10 mouse cellular contexts compared by ENCODE assay signal in the genomic region with DNA sequence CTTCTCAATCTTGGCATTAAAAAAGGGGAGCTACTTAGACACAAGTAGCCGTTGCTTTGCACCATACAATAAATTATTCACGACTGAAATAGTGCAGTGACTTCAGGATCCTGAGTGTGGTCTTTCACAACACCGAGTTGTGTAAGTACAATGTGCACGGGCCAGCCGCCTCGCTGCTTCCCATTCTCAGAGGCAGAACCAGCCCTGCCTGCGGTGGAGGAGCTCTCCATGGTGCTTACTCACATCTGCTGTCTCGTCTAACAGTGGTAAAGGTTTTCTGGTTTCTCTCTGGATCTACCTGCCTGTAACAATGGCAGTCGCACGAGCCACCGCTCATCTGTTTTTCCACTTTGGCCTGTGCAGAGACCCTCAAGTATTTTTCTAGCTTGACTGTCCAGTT. TPM values are rescaled to one million over a fixed set of nuclear protein-coding genes. Genes with fewer than 3 reads are reported as not detected.
A peak's percentile ranks its signal among the peaks of the same experiment; 100 is the strongest.
DNase-seq lines count a peak whose midpoint lies in the region; ATAC-seq lines count a peak whose summit lies in the region.
"Had no signal": no experiment of that assay in that cellular context is flagged by ENCODE, and none has a peak within 500 bp of the region (broad histone marks: within the 10 kb centered on the region; RNA-seq: fewer than 3 reads in every experiment).

No protein-coding gene starts in this region.

- no peak for ATAC-seq in CD4-positive, CD25-positive, alpha-beta regulatory T cell, adult 4 months

- intact Hi-C loops in heart, postnatal 10 days (cut with DNase I), result loop anchor here (10.0 kb wide), 1 partner anchor 429 kb away; no protein-coding TSS in a partner anchor

- DNase-seq in CD4-positive, CD25-positive, alpha-beta regulatory T cell, adult 2 months (ENCODE audit: low read depth, low spot score), result peak; percentile 77
- peak; percentile 14 for DNase-seq in 3134 (ENCODE audit: extremely low read depth, insufficient read length, low spot score)
- peak; percentile 20 for DNase-seq in brain, adult 2 months (ENCODE audit: low read depth, low spot score)
- DNase-seq in heart, postnatal 10 days, result peak; percentile 77 to 80
- DNase-seq in lung, postnatal 10 days, result peak; percentile 81
- DNase-seq in spleen, postnatal 14 days (ENCODE audit: low spot score in 2 of 2), result peak; percentile 45 to 63
- no peak for DNase-seq in cerebellum, adult 9-10 months

RNA-seq across cellular contexts. Expression of a gene that starts 5.0 kb away (rescaled TPM):
- polyA plus RNA-seq in CD4-positive, CD25-positive, alpha-beta regulatory T cell, adult 4 months (2017; shearing (Covaris generic)), result 10 to 100 TPM; 24.6 to 31.5 TPM
- total RNA-seq in heart, postnatal 10 days (2021), result 10 to 100 TPM; 24.2 to 27.6 TPM

RNA-seq across cellular contexts. Expression of a gene that starts 11.9 kb away (rescaled TPM):
- 10 to 100 TPM; 30.3 to 30.7 TPM for polyA plus RNA-seq in CD4-positive, CD25-positive, alpha-beta regulatory T cell, adult 4 months (2017; shearing (Covaris generic))
- 1 to 10 TPM; 9.0 to 9.5 TPM for total RNA-seq in heart, postnatal 10 days (2021)

RNA-seq across cellular contexts. Expression of a gene that starts 48.6 kb away (rescaled TPM):
- not detected for polyA plus RNA-seq in CD4-positive, CD25-positive, alpha-beta regulatory T cell, adult 4 months (2017; shearing (Covaris generic))
- total RNA-seq in heart, postnatal 10 days (2021), result not detected
- polyA plus RNA-seq: C2C12; heart, embryonic 14.5 days had no signal
